Mouse (Mus musculus): ENCODE measurements around the gene Vrk3. TPM values are rescaled to one million over a fixed set of nuclear protein-coding genes. Genes with fewer than 3 reads are reported as not detected.

Vrk3 gene
- polyA plus RNA-seq (2014; fragmentation: Illumina TruSeq; extraction: RNeasy Lipid Tissue Mini Kit (QIAGEN cat#74804); ENCODE audit: low read depth, low replicate concordance), result 10.4 TPM

DNA sequence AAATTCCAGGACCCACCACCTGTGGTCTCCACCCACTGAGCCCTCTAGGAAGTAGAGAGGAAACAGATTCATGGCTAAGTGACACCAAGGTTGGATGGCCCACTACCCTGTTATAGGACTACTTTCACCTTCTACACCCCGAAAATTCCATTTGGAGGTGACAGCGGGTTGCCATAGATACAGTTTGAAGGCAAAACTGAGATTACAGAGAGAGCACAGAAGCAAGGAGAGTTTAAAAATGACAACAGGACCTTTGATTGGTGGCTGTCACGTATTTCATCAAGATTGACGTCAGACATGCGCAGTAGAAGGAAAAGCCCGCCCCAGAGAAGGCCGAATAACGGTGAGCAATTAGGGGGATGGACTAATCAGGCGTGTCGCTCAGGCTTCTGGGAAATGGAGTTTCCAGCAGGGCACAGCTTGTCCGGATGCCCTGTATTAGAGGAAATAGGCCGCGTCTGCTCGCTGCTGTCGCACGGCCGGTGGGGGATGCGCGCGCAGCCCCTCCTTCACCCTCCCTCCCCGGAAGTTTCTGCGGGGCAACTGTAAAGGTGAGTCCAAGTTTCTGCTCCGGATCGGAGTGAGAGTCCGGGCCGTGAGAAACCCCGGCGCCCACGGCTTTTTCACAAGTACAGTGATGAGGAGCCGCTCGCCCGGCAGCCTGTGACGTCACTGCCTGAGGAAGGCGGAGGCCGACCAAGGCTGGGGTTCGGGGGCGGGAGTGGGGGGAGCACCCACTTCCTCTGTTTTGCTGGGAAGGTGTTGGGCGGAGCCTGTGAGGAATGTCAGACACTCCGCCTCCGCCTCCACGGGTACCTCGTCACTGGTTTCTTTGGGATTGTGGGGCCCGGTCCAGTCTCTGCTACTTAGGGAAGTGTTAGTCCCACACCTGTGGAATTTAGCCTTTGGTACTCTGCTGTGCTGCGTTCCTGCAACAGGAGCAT lies at the start of gene Vrk3:
Gene Vrk3, plus strand, starts transcription at position 313 of the 944 bp plus-strand sequence.

DNA sequence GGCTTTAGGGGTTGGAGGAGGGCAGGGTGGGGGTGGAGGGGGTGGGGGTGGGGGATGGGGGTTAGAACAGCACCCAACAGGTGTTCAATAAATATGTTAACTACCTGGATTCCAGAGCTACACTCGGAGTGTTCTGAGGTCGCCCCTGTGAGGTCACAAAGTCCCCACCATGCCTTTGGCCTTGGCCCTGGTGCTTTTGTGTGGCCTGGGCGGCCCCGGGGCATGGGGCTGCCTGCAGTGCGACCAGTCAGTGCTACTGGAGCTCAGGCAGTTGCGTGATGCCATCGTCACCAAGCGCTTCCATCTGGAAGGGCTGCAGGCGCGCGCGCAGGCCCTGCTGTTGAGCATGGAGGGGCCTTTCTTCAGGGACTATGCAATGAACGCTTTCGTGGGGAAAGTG lies 39.6 kb upstream of the Vrk3 start, which contains the start of gene Izumo2:
Gene Izumo2, plus strand, starts transcription at position 169 of the 400 bp plus-strand sequence.

DNA sequence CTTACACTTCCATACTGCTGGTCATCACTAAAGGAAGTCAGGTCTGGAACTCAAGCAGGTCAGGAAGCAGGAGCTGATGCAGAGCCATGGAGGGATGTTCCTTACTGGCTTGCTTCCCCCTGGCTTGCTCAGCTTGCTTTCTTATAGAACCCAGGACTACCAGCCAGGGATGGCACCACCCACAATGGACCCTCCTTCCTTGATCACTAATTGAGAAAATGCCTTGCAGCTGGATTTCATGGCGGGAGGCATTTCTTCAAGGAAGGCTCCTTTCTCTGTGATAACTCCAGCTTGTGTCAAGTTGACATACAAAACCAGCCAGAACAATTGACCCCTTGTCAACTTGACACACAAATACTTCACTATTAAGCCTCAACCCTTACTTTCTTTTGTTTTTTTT lies 2.7 kb downstream of the Vrk3 start, which contains the start of gene Zfp473:
Gene Zfp473, minus strand, starts transcription at position 101 of the 400 bp plus-strand sequence.

DNA sequence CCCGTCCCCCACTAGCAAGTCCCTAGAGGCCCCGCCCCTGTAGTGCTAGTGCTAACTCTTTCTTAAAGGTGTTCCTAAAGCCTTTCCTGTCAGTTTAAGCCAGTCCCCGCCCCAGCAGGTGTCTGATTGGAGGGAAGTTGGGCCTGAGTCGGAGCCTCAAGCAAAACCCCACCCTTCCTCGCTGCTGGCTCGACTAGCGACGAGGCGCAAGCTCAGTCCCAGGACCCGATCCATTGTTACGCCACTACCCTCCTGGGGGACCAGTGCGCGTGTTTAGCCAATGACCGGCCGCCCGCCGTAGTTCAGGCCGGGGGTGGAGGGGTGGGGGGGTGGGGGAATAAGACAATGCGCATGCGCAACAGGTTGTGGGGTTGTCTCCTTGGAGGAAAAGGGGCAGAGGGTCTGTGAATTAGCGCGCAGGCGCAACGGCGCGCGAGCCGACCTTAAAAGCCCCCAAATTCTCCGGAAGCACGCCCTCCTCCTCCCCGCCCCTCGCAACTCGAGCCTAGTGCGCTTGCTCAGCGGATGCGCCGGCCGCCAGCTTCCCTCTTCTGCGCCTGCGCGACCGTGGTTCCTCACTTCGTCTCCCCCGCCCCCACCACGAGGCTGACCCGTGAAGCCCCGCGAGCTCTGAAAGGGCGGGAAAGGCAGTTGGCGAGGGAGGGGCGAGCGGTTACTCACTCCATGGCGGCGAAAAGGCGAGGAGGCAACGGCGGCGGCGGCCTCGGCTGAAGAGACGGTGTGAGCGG lies 67.7 kb downstream of the Vrk3 start, which contains the start of the genes Nup62 and Il4i1:
Gene Nup62, plus strand, starts transcription at position 368 of the 749 bp plus-strand sequence.
Gene Il4i1, plus strand, starts transcription at position 667 of the 749 bp plus-strand sequence.

DNA sequence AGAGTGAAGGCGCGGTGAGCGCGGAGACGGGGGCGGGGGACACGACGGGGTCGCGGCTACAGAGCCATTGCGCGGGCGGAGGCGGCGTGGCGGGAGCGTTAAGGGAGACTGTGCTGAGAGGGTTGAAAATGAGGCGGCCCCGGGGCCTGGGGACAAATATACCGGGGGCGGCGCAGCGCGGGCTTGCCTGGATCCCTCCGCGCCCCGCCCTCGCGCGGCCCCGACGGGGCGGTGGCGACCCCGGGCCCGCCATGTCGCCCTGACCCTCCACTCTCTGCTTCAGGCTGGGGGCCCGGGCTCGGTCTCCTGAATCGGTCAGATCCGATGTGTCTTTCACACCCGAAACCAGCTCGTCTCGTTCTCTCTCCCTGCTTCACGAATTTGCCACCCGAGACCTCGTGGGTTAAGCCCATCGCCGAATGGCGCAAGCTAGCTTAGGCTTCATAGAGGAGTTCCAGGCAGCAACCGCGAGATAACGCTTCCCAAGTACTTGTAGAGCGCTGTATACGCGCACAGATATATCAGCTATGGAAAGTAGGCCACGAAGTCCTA lies 68.3 kb downstream of the Vrk3 start, which contains the start of gene Atf5:
Gene Atf5, minus strand, starts transcription at position 189 of the 552 bp plus-strand sequence.

Other genes with a start within 250 kb of the Vrk3 start
- gene Mybpc2, start 223.8 kb upstream of the Vrk3 start, polyA plus RNA-seq (2014; fragmentation: Illumina TruSeq; extraction: RNeasy Lipid Tissue Mini Kit (QIAGEN cat#74804); ENCODE audit: low read depth, low replicate concordance), result 1.4 TPM
- gene Spib, start 216.3 kb upstream of the Vrk3 start, polyA plus RNA-seq (2014; fragmentation: Illumina TruSeq; extraction: RNeasy Lipid Tissue Mini Kit (QIAGEN cat#74804); ENCODE audit: low read depth, low replicate concordance), result not detected
- not detected for gene Pold1, start 199.6 kb upstream of the Vrk3 start, polyA plus RNA-seq (2014; fragmentation: Illumina TruSeq; extraction: RNeasy Lipid Tissue Mini Kit (QIAGEN cat#74804); ENCODE audit: low read depth, low replicate concordance)
- gene Nr1h2, start 194.5 kb upstream of the Vrk3 start, polyA plus RNA-seq (2014; fragmentation: Illumina TruSeq; extraction: RNeasy Lipid Tissue Mini Kit (QIAGEN cat#74804); ENCODE audit: low read depth, low replicate concordance), result 3.0 TPM
- not detected for gene Napsa, start 176.0 kb upstream of the Vrk3 start, polyA plus RNA-seq (2014; fragmentation: Illumina TruSeq; extraction: RNeasy Lipid Tissue Mini Kit (QIAGEN cat#74804); ENCODE audit: low read depth, low replicate concordance)
- gene Kcnc3, start 157.7 kb upstream of the Vrk3 start, polyA plus RNA-seq (2014; fragmentation: Illumina TruSeq; extraction: RNeasy Lipid Tissue Mini Kit (QIAGEN cat#74804); ENCODE audit: low read depth, low replicate concordance), result 1.1 TPM
- gene Myh14, start 77.6 kb upstream of the Vrk3 start, polyA plus RNA-seq (2014; fragmentation: Illumina TruSeq; extraction: RNeasy Lipid Tissue Mini Kit (QIAGEN cat#74804); ENCODE audit: low read depth, low replicate concordance), result not detected
- not detected for gene Izumo2, start 39.7 kb upstream of the Vrk3 start, polyA plus RNA-seq (2014; fragmentation: Illumina TruSeq; extraction: RNeasy Lipid Tissue Mini Kit (QIAGEN cat#74804); ENCODE audit: low read depth, low replicate concordance)
- 0.52 TPM for gene Zfp473, start 2.6 kb downstream of the Vrk3 start, polyA plus RNA-seq (2014; fragmentation: Illumina TruSeq; extraction: RNeasy Lipid Tissue Mini Kit (QIAGEN cat#74804); ENCODE audit: low read depth, low replicate concordance)
- gene Nup62, start 67.7 kb downstream of the Vrk3 start, polyA plus RNA-seq (2014; fragmentation: Illumina TruSeq; extraction: RNeasy Lipid Tissue Mini Kit (QIAGEN cat#74804); ENCODE audit: low read depth, low replicate concordance), result 4.8 TPM
- not detected for gene Il4i1, start 68.0 kb downstream of the Vrk3 start, polyA plus RNA-seq (2014; fragmentation: Illumina TruSeq; extraction: RNeasy Lipid Tissue Mini Kit (QIAGEN cat#74804); ENCODE audit: low read depth, low replicate concordance)
- gene Atf5, start 68.2 kb downstream of the Vrk3 start, polyA plus RNA-seq (2014; fragmentation: Illumina TruSeq; extraction: RNeasy Lipid Tissue Mini Kit (QIAGEN cat#74804); ENCODE audit: low read depth, low replicate concordance), result 7.3 TPM
- 3.8 TPM for gene Akt1s1, start 100.6 kb downstream of the Vrk3 start, polyA plus RNA-seq (2014; fragmentation: Illumina TruSeq; extraction: RNeasy Lipid Tissue Mini Kit (QIAGEN cat#74804); ENCODE audit: low read depth, low replicate concordance)
- 1.2 TPM for gene Tbc1d17, start 100.7 kb downstream of the Vrk3 start, polyA plus RNA-seq (2014; fragmentation: Illumina TruSeq; extraction: RNeasy Lipid Tissue Mini Kit (QIAGEN cat#74804); ENCODE audit: low read depth, low replicate concordance)
- 1.7 TPM for gene Pnkp, start 108.7 kb downstream of the Vrk3 start, polyA plus RNA-seq (2014; fragmentation: Illumina TruSeq; extraction: RNeasy Lipid Tissue Mini Kit (QIAGEN cat#74804); ENCODE audit: low read depth, low replicate concordance)
- gene Ptov1, start 121.4 kb downstream of the Vrk3 start, polyA plus RNA-seq (2014; fragmentation: Illumina TruSeq; extraction: RNeasy Lipid Tissue Mini Kit (QIAGEN cat#74804); ENCODE audit: low read depth, low replicate concordance), result not detected
- gene Med25, start 144.3 kb downstream of the Vrk3 start, polyA plus RNA-seq (2014; fragmentation: Illumina TruSeq; extraction: RNeasy Lipid Tissue Mini Kit (QIAGEN cat#74804); ENCODE audit: low read depth, low replicate concordance), result 4.0 TPM
- gene Fuz, start 147.7 kb downstream of the Vrk3 start, polyA plus RNA-seq (2014; fragmentation: Illumina TruSeq; extraction: RNeasy Lipid Tissue Mini Kit (QIAGEN cat#74804); ENCODE audit: low read depth, low replicate concordance), result 6.5 TPM
- gene Ap2a1, start 181.1 kb downstream of the Vrk3 start, polyA plus RNA-seq (2014; fragmentation: Illumina TruSeq; extraction: RNeasy Lipid Tissue Mini Kit (QIAGEN cat#74804); ENCODE audit: low read depth, low replicate concordance), result 23.6 TPM
- gene Tsks, start 194.8 kb downstream of the Vrk3 start, polyA plus RNA-seq (2014; fragmentation: Illumina TruSeq; extraction: RNeasy Lipid Tissue Mini Kit (QIAGEN cat#74804); ENCODE audit: low read depth, low replicate concordance), result not detected
- gene Cpt1c, start 226.4 kb downstream of the Vrk3 start, polyA plus RNA-seq (2014; fragmentation: Illumina TruSeq; extraction: RNeasy Lipid Tissue Mini Kit (QIAGEN cat#74804); ENCODE audit: low read depth, low replicate concordance), result 0.70 TPM
- 9.0 TPM for gene Prmt1, start 238.2 kb downstream of the Vrk3 start, polyA plus RNA-seq (2014; fragmentation: Illumina TruSeq; extraction: RNeasy Lipid Tissue Mini Kit (QIAGEN cat#74804); ENCODE audit: low read depth, low replicate concordance)
- 24.6 TPM for gene Irf3, start 249.2 kb downstream of the Vrk3 start, polyA plus RNA-seq (2014; fragmentation: Illumina TruSeq; extraction: RNeasy Lipid Tissue Mini Kit (QIAGEN cat#74804); ENCODE audit: low read depth, low replicate concordance)

Data from adrenal gland, adult 10 weeks (tissue).